Mouse (Mus musculus): ENCODE measurements at regions not wholly inside any gene's neighbourhood (a gene's known extent, or its start where the extent isn't known, plus 50 kb on each side); places are given as distances from the start of the nearest gene placed in this dataset.

GRCm38 (mm10) chr1:184461411-184461810 lies 271.0 kb downstream of the Hlx start:
- DNase-seq (ENCODE audit: low spot score), result no peak

- no peak for DNase-seq (ENCODE audit: low spot score)
Measured at GRCm38 (mm10) chr1:184456727-184457126, 275.7 kb downstream of the Hlx start.

- DNase-seq (ENCODE audit: low spot score), result no peak
Measured at GRCm38 (mm10) chr1:184454381-184454780, 278.0 kb downstream of the Hlx start.

GRCm38 (mm10) chr1:184453673-184454072 lies 278.7 kb downstream of the Hlx start:
- no peak for DNase-seq (ENCODE audit: low spot score)

DNA sequence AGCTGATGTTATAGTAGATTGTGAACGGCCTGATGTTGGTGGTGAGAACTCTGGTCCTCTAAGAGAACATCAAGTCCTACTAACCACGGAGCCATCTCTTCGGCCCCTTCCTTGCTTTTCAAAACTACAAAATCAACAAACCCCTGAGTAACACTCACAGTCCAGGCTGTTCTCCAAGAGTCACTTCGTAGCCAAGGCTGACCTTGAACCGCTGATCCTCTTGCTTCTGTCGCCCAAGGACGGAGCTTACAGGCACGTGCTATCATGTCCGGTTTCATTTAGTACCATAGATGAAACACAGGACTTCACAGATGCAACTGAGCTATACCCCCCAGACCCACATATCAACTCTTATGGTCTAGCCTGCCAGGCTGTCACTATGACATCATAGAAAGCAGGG lies 279.4 kb downstream of the Hlx start:
- no peak for DNase-seq (ENCODE audit: low spot score)

DNA sequence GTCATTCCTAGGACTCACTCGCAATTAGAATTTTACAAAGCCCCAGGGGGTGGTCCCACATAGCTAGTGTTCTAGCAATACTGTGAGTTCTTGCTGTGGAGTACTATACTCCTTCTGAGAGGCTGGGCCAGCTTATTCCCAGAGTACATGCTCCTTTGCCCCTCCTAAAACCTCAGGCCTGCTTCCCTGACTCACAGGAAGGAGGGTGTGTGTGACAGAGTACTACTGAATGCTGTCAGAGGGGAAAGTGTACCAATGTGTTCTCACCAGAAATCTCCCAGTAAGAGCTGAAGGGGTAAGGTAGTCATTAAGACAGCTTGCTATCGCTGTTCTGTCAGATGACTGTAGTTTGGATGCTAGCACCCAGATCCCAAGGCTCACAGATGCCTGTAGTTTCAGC lies 280.7 kb downstream of the Hlx start:
- no peak for DNase-seq (ENCODE audit: low spot score)

DNA sequence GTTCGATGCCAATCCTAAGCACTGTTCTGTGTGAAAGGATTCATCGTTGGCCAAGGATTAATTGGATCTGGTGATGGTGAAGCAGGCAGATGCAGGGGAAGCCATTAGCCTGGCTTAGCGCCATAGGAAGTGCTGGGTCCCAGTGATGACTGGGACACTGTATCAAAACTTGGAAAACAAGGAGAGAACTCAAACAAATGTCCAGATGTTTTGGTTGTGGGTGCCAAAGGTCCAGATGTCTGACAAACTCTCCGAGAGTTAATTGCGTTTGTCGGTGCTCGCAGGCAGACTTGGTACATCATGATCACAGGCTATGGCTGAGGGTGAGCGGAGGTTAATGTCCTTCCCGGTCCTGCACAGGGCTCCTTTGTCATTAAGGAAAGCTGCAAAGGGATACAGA lies 283.4 kb downstream of the Hlx start:
- DNase-seq (ENCODE audit: low spot score), result no peak

DNA sequence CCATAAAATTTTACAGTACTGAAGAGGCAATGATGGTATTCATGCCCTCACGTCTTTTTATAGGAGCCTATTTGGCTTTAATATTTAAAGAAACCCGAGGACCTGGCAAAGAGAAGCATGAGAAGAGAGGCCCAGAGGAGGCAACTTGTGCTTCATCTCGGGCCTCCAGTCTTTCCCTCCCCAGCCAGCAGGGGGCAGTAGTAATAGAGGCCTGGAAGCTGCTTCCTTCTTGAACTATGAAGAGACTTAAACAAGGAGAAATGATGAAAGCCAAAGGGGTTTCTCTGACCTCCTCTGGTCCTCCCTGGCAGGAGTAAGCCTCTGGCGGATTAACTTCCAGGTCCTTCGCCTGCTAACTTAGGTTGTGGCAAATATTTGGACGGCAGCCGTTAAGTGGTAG lies 284.5 kb downstream of the Hlx start:
- DNase-seq (ENCODE audit: low spot score), result peak; percentile 84

DNA sequence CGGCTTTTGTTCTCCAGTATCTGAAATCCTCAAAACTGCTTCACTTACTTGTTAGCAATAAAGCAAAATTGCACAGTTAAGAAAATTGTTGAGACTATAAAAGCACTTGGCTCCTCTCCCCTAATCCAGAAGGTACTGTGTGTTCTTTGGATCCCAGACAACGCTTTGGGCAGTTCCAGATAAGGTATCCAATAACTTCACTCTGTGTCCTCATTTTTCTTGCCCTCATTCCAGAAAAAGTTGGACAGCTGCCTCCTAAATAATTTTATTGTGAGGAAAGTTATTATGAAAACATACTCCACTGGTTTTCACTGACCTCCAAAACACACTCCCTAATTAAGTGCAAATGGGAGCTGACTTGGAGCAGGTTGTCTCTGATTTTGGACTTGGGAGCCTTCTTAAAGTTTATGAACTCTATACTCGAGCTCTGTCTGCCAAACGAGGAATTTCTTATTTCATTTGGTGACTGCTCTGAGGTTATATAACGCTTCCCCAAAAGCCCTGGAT lies 285.2 kb downstream of the Hlx start:
- DNase-seq (ENCODE audit: low spot score), result peak; percentile 12

DNA sequence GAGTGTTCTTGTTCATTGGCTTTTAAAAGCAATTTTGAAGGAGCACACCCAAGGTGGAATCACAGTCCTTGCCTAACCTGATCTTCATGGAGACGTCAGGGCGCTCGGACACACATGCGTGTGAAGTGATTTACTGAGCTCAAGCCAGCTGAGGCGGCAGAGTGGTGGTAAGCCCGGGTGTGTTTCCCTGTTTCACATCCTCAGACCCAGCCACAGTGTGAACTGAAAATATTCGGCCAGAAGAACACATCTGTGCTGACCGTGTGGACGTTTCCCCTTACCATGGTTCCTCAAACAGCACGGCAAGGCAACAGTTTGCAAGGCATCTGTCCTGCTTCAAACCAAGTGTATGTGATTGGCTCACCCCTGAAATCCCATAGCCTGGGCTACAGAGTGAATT lies 288.2 kb downstream of the Hlx start:
- DNase-seq (ENCODE audit: low spot score), result no peak

DNA sequence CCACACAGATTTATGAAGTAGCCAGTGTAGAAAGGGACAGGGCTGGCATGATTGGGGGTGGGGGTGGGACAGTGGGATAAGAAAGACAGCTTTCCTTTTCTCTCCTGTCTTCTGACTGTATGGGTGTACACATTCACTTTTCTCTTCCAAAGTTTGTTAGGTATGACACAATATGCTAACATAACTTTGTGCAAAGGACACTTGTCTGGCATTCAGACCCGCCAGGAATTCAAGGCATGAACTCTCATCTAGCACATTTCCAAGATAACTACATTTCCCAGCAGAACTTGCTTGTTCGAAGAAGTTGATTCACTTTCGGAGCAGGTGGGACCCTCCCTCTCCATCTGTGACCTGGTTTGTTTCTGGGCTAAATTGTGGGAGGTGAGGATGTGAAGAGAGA lies 289.7 kb downstream of the Hlx start:
- no peak for DNase-seq (ENCODE audit: low spot score)

GRCm38 (mm10) chr1:184441005-184441557 lies 291.3 kb downstream of the Hlx start:
- DNase-seq (ENCODE audit: low spot score), result peak; percentile 20

GRCm38 (mm10) chr1:184439506-184439905 lies 292.9 kb downstream of the Hlx start:
- no peak for DNase-seq (ENCODE audit: low spot score)

DNA sequence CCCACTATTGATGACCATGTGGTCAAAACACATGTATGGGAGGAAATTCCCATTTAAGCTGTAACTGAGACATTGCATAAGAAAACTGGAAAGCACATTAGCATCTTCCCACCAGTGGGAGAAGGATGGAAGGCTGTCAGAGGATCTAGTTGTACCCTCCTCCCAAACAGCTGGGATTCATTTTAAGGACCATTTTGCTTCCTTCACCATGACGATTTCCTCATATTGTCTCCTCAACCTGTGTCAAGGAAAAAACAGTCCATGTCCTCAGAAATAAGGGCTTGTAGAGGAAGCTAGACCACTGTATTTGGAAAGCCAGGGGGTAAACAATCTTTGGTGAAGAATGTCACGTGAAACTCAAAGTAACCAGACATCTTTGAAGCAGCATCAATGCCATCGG lies 296.0 kb downstream of the Hlx start:
- DNase-seq (ENCODE audit: low spot score), result no peak

DNA sequence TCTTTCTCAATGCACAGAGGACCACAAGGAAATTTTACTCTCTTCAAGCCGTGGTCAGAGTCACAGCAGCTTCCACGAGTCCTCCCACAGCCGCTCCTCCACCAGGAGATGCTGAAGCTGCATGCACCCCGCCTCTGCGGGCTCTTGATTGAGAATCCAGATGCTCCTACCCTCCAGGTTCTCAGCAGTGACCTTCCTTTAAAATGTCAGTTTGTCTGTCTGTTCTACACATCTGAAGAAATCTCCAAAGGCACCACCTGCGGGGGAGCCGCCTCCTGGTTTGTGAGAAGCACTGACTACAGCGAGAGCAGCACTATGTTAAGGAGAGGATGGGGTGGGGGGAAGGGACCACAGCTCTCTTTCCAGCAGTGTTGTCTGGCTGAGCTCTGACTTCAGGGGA lies 303.8 kb downstream of the Hlx start:
- DNase-seq (ENCODE audit: low spot score), result no peak

- DNase-seq (ENCODE audit: low spot score), result no peak
Measured at GRCm38 (mm10) chr1:184428035-184428434, 304.4 kb downstream of the Hlx start.

DNA sequence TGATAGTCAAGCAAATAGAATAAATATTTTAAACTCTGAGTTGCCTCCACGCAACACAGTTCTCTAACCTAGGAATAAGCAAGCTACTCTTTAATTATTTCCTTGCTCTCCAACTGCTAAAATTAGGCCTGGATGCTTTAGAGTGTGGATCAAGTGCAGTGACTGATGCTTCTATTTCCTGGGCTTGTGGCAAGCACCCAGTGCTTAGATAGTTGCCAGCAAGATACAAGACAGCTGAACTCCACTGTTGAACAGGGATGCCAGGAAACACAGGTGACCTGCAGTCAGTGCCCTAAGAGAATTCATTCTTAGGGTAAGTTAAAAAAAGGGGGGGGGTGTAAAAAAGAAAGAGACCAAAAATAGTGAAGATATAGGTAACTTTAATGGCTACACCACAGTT lies 306.7 kb downstream of the Hlx start:
- no peak for DNase-seq (ENCODE audit: low spot score)

DNA sequence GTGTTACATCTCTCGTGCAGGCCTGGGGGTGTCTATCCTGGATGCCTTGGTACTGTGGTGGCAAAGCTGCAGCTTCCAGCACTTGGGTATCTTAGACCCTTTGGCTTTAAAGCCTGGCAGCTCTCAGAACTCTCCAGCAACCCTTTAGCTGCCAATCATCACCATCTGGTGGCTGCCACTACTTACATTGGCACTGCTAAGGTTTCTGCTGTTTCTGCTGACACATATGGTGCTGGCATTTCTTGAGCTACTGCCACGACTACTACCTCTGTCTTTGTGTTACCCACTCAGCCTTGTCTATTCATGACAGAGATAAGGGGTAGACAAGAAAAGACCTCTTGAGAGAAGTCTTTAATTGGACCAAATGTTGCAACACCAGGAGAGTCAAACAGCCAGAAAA lies 308.4 kb downstream of the Hlx start:
- DNase-seq (ENCODE audit: low spot score), result no peak

- DNase-seq (ENCODE audit: low spot score), result no peak
Measured at GRCm38 (mm10) chr1:184412596-184412995, 319.8 kb downstream of the Hlx start.

- no peak for DNase-seq (ENCODE audit: low spot score)
Measured at GRCm38 (mm10) chr1:184411066-184411465, 321.4 kb downstream of the Hlx start.

- DNase-seq (ENCODE audit: low spot score), result no peak
Measured at GRCm38 (mm10) chr1:184409986-184410385, 322.4 kb downstream of the Hlx start.

DNA sequence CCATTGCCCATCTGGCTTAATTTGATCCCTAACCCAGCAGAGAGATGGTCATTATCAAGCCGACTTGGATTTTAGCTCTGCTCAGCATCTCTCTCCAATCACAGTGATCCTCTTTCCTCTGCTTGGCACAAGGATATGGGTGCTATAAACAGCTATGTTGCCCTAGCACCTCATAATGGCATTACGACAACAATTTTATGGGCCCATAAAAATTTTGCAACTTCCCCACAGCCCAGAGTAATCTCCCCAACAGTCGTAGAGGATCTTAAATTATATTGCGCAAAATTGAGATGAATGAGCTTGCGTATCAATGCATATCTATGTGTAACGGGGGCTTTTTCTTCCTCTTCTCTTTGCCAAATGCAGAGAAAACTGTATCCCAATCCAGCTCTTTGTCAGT lies 329.4 kb downstream of the Hlx start:
- DNase-seq (ENCODE audit: low spot score), result no peak

GRCm38 (mm10) chr1:184395215-184395614 lies 337.2 kb downstream of the Hlx start:
- peak; percentile 66 for DNase-seq (ENCODE audit: low spot score)

DNA sequence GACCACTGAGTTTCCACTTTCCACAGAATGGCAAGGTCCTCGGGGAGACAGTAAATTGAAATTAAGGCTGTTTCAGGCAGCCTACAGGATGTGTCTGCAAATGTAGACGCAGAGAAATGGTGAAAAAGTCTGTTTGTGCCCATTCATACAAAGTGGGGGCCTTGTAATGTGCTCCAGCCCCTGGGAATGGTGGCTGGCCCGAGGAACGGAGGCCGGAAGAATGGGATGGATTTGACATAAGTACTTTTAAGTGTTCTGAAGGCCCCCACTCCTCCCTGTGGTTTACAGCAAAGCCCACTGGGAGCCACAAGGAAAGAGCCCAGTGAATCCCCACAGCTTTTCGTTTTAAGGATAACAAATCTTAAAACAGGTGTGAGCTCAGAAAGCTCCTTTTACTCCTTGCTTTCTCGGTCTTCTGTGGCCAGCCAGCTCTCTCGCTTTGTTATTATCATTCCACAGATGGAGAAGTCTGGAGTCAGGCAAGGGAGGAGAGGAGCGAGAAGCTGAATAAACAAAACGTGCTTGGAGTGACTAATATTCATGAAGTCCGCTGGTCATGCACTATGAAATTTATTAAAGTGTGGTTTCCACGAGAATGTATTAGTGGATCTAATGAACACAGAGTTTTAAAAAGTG lies 337.7 kb downstream of the Hlx start:
- DNase-seq (ENCODE audit: low spot score), result no peak
